In the genomic region with DNA sequence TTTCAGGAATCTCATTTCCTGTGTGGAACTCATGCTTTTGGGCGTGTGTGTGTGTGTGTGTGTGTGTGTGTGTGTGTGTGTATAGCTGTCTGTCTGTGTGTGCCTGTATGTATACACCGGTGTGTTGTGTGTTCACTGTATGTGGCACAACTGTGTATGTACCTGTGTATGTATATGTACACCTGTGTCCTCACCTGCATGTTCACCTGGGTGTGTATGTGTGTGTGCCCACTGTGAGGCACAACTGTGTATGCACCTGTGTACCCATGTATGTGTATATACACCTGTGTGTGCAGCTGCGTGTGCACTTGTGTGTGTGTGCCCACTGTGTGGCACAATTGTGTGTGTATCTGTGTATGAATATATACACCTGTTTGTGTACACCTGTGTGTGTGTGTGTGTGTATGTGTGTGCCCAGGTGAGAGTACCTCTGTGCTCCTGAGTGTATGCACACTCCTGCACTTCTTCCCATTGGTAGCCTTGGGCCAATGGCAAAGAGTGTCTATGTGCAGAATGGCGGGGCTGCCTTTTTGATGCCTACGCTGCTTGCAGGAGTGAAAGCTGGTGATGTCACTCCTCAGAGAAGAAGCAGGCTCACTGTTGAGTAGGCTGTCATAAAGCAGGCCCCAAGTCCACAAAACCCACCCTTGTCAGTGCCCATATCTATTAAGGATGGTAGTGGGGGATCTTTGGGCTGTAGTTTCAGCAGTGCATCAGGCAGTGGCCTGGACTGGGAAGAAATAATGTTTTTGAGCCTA, we compare ENCODE assay signal across 8 mouse cellular contexts.
DNase-seq lines count a peak whose midpoint lies in the region; ATAC-seq lines count a peak whose summit lies in the region.
"Had no signal": no experiment of that assay in that cellular context is flagged by ENCODE, and none has a peak within 500 bp of the region (broad histone marks: within the 10 kb centered on the region; RNA-seq: fewer than 3 reads in every experiment).

No protein-coding gene starts in this region.

- H3K4me3 ChIP-seq in liver, embryonic 12.5 days, result no peak overlapping the region
- no peak overlapping the region for H3K4me3 ChIP-seq in forebrain, embryonic 13.5 days
- H3K4me3 ChIP-seq in intestine, embryonic 15.5 days (replicated peaks), result no peak overlapping the region

- peaks cover 48% of the 10 kb centered on the region for H3K4me1 ChIP-seq in liver, embryonic 12.5 days
- H3K4me1 ChIP-seq in forebrain, embryonic 13.5 days, result peaks cover 39% of the 10 kb centered on the region
- peaks cover 39% of the 10 kb centered on the region for H3K4me1 ChIP-seq in intestine, embryonic 15.5 days (replicated peaks)

- DNase-seq in liver, result no peak
- peak; percentile 60 for DNase-seq in retina, embryonic 14.5 days (ENCODE audit: low spot score)
- DNase-seq in ovary, adult 18-20 months (ENCODE audit: low spot score), result no peak
- no peak for DNase-seq in kidney, postnatal 14 days
- DNase-seq: thymus, postnatal 4 days had no signal

- H3K4me2 ChIP-seq in liver, embryonic 12.5 days, result no peak overlapping the region
- 0 out of 2 replicates have a peak overlapping the region, but pooled peaks have one; percentile 44 for H3K4me2 ChIP-seq in forebrain, embryonic 13.5 days
- H3K4me2 ChIP-seq in intestine, embryonic 15.5 days (replicated peaks), result no peak overlapping the region

- 82% methylated on average over 5 of the region's 5 CpGs for WGBS in liver, embryonic 12.5 days (ENCODE audit: insufficient replicate concordance)
- 60% methylated on average over 5 of the region's 5 CpGs for WGBS in forebrain, embryonic 13.5 days
- 75% methylated on average over 5 of the region's 5 CpGs for WGBS in intestine, embryonic 15.5 days

- no peaks in the 10 kb centered on the region; the same call in 1 of the 2 replicates for H3K9me3 ChIP-seq in liver, embryonic 12.5 days (replicated peaks)
- H3K9me3 ChIP-seq in forebrain, embryonic 13.5 days (replicated peaks), result no peaks in the 10 kb centered on the region
- H3K9me3 ChIP-seq in intestine, embryonic 15.5 days, result no peaks in the 10 kb centered on the region

- peaks cover 4% of the 10 kb centered on the region; the same call in 1 of the 2 replicates for H3K36me3 ChIP-seq in liver, embryonic 12.5 days
- peaks cover 4% of the 10 kb centered on the region; the same call in 1 of the 2 replicates for H3K36me3 ChIP-seq in forebrain, embryonic 13.5 days (ENCODE audit: poor library complexity, severe bottlenecking)
- no peaks in the 10 kb centered on the region for H3K36me3 ChIP-seq in intestine, embryonic 15.5 days

- 0 out of 2 replicates have a peak, but pooled peaks have one; percentile 27 for ATAC-seq in liver, embryonic 12.5 days
- ATAC-seq in forebrain, embryonic 13.5 days, result no peak
- ATAC-seq in intestine, embryonic 15.5 days, result peak; percentile 44

- no peaks in the 10 kb centered on the region for H3K27me3 ChIP-seq in liver, embryonic 12.5 days (replicated peaks)
- H3K27me3 ChIP-seq in forebrain, embryonic 13.5 days, result no peaks in the 10 kb centered on the region
- H3K27me3 ChIP-seq in intestine, embryonic 15.5 days (replicated peaks), result no peaks in the 10 kb centered on the region

- no peak overlapping the region for H3K9ac ChIP-seq in liver, embryonic 12.5 days
- H3K9ac ChIP-seq in forebrain, embryonic 13.5 days, result no peak overlapping the region
- H3K9ac ChIP-seq in intestine, embryonic 15.5 days, result no peak overlapping the region

- no peak overlapping the region for H3K27ac ChIP-seq in liver, embryonic 12.5 days
- H3K27ac ChIP-seq in forebrain, embryonic 13.5 days, result peak overlapping the region; percentile 71
- H3K27ac ChIP-seq in intestine, embryonic 15.5 days, result peak overlapping the region; percentile 6; the same call in 1 of the 2 replicates
